Mouse (Mus musculus) lung, adult 18-20 months (tissue): ENCODE results near the gene Cfd.
"Not testable (repeated sequence)": the region's sequence is repeated elsewhere in the genome, so short reads cannot be mapped to it uniquely, and the experiment has no call there.

Experiments used
- DNase-seq, 2 experiments: peaks; one replicate each; pipeline ENCODE4 v3.0.0; 2022; ENCODE audit warnings: mixed read lengths in 2 of 2

Cfd gene

DNA sequence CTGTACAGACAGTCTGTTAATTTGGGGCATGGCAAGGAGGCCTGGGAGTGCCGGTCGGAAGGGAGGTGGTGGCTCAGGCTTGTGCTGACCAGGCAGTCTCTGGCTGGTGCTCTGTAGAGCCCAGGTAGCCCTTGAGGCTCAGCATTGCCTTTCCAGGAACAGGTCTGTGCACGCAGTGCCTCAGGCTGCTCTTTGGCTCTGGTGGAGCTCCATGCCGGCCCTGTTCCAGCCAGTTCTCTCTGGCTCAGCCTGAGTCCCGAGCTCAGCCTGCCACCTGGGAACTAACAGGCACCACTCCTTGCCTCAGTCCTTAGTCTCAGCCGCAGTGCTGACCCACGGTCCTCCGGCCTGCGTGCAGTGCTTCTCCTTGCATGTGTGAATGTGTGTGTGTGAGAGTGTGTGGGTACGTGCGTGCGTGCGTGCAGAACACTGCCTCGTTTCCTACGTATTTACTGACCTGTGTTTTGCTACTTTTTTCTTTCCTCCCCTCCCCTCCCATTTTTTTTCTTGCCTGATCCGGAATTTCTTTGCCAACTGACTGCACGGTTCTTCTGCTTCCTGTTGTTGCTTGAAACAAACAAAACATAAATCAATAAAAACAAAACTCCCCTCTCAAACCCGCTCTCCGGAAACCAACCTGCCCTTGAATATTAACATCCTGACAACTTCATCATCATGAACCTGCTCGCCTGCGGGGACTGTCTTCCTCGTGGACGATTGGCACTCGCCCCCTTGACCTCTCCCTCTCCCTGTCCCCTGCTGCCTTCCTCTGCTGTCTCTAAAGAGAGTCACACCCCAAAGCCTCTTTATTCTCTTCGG is 29.2 kb upstream of the Cfd start:
- DNase-seq: no peak

DNA sequence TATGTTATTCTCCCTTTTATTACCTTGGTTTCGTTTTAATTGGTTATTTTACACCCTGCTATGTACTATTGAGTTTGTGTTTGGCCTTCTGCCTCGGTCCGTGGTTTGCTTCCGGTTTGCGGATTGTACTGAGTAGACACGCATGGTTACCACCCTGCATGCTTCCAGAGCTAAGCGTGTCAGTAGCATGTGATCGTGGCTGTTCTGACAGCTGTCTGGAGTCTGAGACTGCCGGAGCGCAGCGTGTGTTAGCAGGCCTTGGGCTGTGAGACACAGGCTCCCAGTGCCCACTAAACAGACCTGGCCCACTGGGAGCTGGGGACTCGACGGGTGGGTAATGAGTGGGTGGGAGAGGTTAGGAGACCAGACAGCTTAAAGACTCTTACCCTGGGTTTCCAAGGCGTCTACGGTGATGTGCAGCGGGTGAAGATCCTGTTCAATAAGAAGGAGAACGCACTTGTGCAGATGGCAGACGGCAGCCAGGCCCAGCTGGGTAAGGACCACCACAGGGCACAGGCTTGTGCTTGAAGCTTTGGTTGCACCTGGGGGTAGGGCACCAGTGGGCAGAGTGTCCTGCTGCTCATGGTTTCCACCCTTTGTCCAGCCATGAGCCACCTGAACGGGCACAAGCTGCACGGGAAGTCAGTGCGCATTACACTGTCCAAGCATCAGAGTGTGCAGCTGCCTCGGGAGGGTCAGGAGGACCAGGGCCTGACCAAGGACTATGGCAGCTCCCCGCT is 28.4 kb upstream of the Cfd start:
- no peak for DNase-seq

DNA sequence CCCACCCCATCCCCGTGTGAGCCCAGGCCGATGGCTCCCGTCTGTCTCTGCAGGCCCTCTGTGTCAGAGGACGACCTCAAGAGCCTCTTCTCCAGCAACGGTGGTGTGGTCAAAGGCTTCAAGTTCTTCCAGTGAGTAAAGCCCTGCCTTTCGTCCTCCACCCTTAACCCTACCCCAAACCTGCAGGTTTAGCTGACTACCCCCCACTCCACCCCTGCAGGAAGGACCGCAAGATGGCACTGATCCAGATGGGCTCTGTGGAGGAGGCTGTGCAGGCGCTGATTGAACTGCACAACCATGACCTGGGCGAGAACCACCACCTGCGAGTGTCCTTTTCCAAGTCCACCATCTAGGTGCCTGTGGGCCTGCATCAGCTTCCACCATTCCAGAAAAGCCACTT is 27.7 kb upstream of the Cfd start:
- DNase-seq: no peak

DNA sequence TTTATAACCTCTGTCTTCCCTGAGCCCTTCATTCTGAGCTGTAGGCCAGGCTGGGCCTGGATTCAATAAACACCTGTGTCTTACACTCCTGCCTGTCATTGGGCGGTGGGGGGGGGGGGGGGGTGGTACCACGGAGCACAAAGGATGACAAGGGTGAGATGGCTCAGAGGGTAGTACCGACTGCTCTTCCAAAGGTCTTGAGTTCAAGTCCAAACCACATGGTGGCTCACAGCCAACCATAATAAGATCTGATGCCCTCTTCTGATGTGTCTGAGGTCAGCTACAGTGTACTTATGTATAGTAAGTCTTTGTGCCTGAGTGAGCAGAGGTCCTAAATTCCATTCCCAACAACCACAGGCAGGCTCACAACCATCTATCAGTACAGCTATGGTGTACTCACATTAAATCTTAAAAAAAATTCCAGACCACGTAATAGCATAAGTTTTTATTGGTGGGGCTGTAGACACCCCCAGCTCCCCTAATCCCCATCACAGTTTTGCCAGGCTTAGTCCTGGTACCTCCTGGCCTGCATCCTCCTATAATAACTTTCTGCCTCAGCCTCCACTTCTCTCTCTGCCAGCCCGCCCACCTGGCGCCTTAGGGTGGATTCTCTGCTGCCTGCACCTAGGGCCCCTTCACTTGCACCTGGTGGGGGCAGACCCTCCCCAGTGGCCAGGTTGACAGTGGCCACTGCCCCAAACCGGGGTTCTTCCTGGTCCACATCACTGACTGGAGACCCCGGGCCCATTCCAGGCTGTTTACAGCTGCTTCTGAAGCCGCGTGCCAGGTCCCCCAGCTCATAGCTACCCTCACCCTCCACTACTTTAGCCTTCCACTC is 26.1 kb upstream of the Cfd start:
- no peak for DNase-seq

DNA sequence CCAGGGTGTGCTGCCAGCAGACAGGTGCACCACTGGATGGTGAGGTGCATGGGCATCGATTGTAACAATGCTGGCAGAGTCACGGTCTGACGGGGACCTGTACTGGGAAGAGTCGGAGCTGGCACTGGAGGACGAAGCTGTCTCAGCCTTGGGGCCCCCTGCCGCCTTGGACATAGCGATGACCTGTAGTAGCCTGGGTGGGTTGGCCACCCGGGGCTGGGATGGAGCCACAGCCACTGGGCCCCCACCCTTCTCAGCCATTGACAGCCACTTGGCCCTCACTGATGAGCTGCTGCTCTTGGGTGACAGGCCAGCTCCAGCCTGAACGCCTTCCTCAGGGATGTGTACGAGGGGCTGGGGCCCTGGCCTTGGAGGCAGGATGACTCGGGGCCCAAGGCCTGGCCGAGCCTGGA is 25.5 kb upstream of the Cfd start:
- DNase-seq: no peak

DNA sequence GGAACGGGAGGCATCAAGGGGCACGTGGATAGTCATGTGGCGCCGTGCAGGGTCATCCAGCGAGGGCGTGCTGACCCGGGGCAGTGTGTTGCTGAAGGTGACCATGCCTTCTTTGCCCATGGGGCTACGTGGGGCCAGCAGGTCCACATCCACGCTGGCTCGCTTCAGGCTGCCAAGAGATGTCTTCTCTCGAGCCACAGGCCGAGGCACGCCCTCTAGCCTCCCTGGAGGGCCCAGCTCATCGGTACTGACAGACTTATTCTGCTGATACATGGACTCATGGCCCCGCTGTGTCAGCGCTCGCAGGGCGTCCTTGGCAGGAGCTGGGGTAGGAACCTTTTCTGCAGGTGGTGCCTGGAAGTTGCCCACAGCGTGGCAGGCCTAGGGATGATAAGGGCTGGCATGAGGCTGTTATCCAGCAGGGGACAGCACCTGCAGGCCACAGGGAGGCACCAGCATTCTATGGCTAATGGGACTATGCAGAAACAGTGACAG is 24.8 kb upstream of the Cfd start:
- no peak for DNase-seq

DNA sequence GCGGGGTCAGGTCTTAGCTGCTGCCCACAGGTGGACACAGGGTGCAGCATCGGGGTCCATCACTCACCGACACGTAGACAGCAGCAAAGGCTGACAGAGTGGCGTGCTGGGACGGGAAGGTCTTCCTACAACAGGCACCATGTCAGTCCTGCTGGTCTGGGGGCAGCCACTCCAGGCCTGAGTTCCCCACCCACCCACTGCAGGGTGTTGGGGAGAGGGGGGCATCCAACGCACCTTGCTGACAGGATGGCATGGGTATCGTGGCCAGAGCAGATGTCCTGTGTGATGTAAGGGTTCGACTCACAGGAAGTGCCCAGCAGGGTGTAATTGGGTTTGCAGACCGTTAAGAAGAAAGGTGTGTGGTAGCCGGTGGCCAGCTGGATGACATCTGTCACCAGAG is 24.1 kb upstream of the Cfd start:
- DNase-seq: no peak

DNA sequence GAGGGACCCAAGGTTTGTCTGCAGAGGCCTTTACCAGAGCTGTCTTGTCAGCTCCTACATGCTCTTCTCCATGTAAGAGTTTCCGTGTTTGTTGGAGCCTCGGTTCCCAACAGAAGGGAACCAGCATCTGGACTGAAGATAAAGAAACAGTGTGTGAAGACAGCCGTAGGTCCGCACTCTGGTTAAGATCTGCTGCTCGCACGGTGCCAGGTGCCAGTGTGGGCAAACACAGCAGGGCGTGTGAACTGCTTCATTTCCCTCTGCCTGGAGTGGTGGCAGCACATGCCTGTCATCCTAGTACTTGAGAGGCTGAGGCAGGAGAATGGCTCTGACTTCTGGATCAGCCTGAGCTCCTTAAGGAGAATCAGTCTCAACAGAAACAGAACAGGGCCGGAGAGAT is 18.8 kb upstream of the Cfd start:
- DNase-seq: no peak

DNA sequence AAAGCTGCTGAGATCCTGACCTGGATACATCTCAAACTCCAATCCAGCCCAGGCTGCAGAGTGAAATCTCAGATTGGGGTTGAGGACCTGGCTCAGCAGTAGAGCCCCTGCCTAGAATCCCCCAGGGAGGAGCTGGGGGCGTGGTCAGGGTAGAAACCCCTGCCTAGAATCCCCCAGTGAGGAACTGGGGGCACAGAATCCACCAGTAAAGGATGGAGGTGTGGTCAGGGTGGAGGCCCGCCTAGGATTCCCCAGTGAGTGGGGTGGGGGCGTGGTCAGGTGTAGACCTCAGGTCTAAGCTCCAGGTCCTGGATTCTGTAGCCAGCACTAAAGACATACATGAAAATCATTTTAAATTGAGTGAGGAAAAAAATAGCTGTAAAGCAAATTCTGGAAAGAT is 17.8 kb upstream of the Cfd start:
- no peak for DNase-seq

DNA sequence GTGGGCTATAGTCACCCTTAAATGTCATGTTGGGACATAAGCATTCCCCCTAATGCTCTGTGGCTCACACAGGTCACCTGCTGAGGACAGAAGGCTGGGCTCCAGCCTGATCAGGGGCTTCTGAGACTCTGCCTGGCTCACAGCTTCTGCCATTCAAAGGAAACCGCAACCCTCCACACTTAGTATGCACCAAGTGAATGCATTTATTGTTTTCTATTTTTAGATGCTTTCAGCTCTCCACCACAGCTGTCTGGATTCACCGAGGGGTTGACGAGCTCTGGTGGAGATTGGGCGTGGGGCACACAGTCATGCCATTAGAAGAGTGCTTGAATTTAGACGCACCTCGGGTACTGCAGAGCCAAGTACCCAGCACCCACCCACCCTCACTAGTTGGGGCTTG is 17.3 kb upstream of the Cfd start:
- no peak for DNase-seq

DNA sequence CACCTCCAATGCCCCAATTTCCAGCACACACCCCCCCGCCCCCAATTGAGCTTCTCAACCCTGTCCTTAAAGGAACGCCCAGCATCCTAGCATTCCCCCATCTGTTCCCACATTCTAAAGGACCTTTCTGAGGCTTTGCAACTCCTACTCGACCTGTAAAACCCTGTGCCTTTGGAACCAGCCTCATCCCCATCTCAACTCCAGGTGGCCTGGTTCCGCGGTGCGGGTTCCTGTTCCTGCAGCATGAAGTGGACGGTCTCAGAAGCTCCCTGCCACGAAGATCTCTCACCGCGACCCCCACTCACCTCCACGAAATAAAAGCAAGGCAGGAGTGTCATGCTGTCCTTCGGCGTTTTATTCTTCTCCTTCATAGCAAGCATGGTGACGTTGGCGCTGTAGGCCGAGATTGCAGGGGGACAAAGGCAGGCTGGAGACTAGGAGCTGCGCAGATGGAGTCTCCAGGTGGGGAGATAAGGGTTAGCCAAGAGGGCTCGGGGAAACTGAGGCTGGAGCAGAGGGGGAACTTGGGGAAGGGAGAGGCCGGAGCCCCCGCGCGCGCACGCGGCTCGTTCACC is 16.9 kb upstream of the Cfd start:
- no peak for DNase-seq

DNA sequence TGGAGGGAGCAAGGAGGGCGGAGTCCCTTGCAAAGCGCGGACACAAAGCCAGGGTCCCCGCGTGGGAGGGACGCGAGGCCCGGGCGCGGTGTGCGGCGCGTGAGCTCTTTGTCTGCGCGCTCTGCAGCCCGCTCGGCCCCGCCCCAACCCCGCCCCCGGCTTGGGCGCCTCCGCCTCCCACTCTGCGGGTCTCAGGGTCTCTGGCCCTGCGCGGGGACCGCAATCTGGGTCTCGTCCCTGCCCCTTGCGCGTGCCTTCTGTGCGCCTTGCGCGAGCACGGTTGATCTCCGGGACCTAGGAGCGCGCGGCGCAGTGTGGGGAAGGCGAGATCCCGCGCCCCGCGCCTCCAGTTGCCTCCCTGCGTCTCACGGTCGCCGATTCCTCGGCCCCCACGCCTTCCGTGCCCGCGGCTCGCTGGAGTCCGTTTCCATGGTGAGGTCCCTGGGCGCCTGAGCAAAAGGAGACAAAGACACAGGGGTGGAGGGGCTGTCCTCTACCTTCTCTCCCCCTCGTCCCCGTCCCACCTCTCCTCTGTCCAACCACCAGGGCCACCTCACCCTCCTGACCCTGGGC is 16.3 kb upstream of the Cfd start, which contains the start of the genes Prtn3 and Plppr3:
TSS of gene Prtn3 (plus strand) at position 187 of the 573 bp plus-strand sequence.
TSS of gene Plppr3 (minus strand) at position 345 of the 573 bp plus-strand sequence.
- no peak for DNase-seq

DNA sequence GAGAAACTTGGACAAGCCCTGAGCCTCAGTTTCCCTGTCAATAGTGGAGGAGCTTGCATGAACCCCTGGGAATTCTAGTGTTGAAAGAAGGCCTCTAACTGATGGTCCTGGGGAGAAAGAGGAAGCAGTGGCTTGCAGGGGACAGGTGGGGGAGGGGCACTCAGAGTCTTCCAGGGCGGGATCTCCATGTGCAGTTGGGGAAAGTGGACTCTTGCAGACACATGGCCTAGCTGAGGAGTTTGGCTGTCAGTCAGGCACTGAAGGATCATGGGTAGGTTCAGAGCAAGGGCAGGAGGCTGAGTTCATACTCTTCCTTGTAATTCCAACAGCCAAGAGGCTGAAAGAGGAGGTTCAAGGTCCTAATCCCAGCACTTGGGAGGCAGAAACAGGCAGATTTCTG is 13.5 kb upstream of the Cfd start:
- DNase-seq: no peak

DNA sequence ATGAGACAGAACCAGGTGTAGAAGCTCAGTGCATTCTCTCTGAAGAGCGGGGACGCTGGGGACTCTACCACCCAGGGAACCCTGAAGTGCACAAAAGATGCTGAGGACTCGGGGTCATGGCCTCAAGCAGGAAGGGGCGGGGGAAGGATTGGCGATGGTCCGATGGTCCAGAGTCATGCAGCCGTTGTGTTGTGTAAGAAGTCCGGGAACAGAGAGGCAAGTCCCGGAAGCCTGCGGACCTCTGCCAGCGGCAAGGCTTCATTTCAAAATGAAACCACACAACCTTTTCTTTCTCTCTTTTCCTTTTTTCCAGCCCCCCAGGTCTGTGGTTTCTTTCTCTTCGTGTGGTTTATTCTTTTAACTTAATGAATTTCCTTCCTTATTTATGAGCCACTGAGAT is 12.9 kb upstream of the Cfd start:
- peak; percentile 72 to 74 for DNase-seq

DNA sequence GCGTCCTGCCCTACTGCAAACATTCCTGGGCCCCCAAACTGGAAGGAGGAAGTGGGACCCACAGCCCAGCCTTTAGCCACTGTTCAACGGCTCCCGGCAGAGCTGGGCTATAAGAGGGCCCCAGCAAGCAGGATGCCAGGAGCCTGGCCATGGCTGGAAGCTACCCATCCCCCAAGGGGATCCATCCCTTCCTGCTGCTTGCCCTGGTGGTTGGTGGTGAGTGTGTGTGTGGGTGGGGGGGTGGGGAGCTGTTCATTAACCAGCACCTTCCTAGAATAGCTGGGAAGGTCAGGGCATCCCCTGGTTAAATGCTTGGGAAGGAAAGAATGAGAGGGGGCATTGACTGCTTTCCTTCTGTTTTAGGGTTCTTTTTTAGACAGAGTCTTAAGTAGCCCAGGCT is 11.1 kb upstream of the Cfd start:
- DNase-seq: no peak

DNA sequence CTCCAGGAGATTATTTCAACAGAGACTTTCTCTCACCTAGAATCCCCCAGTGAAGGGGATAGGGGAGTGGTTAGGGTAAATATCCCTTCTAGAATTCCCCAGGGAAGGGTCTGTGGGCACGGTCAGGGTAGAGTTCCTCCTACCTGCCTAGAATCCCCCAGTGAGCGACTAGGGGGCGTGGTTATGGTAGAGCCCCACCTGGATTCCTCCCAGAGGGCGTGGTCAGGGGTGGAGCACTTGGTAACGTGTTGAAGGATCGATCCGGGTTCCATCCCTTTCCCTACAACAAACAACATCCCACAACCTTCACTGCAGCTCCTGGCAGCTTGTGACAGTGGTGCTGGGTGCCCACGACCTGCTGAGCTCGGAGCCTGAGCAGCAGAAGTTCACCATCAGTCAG is 9.9 kb upstream of the Cfd start:
- DNase-seq: no peak

DNA sequence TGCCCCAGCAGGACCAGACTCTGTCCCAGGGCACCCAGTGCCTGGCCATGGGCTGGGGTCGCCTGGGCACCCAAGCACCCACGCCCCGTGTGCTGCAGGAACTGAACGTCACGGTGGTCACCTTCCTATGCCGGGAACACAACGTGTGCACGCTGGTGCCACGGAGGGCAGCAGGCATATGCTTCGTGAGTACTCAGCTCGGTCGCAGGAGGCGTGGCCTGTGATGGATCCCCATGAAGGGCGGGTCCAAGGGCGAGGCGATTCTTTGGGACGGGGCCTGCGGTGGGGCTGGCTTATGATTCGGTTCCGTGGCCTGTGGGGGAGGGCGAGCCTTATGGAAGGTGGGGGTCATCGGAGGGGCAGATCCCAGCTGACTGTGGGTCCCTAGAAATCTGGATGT is 8.7 kb upstream of the Cfd start:
- no peak for DNase-seq

DNA sequence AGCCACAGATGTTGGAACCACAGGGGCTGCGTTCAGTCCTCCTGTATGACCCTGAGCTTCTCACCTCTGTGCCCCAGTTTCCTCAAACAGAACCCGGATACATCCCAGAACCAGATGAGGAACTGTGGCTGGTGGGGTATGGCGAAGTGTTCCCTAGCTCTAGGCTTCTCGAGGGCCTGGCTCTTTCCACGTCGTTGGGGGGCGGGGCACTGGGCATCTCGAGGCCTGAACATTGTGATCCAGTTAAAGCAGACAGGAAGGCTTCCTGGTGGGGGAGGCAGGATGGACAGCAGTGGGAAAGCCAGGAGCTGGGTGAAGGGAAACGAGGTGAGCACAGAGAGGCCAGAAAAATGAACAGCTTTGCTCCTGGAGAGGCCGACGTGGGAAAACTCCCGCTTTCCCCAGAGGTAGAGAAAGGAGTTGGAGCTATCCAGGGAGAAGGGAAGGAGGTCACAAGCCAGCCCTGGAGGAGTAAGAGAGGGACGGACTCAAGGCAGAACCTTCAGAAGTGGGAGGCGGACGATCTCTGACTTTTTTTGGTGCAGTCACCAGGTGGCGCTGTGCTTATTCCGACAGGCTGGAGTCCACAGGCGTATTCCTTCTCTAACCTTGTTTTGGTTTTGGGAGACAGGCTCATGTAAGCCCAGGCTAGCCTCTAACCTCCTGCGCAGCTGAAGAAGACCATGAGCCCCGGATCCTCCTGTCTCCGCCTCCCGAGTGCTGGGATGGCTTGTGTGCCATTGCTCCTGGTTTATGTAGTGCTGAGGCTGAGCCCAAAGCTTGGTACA is 7.2 kb upstream of the Cfd start:
- DNase-seq: peak; percentile 80 to 84

DNA sequence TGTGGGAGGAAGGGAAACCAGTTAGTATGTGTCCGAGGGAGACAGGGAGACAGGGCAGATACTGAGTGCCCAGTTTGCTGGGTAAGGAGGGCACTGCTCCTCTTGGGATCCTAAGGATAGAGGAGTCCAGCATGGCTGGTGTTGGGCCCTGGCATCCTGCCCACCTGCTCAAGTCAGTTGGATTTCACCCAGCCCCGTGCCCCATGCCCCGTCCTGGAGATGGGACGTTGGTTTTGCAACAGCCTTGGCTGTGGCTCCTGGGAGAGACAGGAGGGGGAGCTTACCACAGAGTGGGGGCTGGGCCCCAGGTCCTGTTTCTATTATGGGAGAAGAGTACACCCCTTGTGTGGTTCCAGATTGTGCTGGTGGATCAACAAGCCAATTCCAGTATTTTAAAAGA is 6.2 kb upstream of the Cfd start:
- DNase-seq: peak; percentile 74 to 79

DNA sequence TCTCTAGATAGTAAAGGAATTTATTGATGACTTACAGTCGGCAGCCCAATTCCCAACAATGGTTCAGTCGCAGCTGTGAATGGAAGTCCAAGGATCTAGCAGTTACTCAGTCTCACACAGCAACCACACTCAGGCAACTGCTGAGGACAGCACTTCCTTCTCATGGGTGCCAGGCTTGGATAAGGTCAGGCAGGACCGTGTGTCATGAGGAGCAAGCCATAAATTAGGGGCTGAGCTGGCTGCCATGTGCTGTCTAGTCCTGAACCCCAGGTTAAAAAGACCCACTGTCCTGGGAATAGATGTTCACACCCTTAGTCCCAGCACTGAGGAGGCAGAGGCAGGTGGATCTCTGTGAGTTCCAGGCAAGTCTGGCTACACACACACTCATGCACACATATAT is 5.7 kb upstream of the Cfd start:
- not testable (repeated sequence) for DNase-seq

DNA sequence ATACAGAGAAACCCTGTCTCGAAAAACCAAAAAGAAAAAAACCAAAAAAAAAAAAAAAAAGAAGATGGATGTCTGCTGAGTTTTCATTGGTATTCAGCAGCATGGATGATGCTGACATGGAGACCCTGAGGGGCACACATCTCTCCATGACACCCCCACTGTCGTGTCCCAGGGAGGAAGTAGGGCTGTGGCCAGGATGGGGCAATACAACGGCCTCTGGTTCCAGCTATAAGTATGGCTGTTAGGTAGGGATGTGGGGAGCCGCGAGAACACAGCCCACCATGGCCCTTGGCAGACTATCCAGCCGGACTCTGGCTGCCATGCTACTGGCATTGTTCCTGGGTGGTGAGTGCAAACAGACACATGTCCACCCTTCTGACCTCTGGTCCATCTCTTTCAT is 4.6 kb upstream of the Cfd start, which contains the start of gene Elane:
TSS of gene Elane (plus strand) at position 194 of the 400 bp plus-strand sequence.
- no peak for DNase-seq

DNA sequence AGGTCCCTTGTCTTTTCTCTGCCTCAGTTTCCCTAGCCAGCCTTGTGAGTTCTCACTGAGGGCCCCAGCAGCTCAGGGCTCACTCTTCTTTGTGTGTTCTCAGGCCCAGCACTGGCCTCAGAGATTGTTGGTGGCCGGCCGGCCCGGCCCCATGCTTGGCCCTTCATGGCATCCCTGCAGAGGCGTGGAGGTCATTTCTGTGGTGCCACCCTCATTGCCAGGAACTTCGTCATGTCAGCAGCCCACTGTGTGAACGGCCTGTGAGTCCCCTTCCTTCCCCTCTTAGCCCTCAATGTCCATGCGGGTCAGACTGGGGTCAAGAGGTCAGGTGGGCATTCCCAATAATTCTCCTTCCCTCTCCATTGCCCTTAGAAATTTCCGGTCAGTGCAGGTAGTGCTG is 4.0 kb upstream of the Cfd start:
- DNase-seq: no peak
